Mouse (Mus musculus) liver, adult (tissue): Measurements from ENCODE around the gene Nhs.

Experiments used
- GATA4 ChIP-seq: IDR thresholded peaks from 2 replicates; pipeline ENCODE4 v1.6.1; 2014; ENCODE audit warnings: mild to moderate bottlenecking, low read length; ENCODE audit not compliant: insufficient replicate concordance

Nhs gene

DNA sequence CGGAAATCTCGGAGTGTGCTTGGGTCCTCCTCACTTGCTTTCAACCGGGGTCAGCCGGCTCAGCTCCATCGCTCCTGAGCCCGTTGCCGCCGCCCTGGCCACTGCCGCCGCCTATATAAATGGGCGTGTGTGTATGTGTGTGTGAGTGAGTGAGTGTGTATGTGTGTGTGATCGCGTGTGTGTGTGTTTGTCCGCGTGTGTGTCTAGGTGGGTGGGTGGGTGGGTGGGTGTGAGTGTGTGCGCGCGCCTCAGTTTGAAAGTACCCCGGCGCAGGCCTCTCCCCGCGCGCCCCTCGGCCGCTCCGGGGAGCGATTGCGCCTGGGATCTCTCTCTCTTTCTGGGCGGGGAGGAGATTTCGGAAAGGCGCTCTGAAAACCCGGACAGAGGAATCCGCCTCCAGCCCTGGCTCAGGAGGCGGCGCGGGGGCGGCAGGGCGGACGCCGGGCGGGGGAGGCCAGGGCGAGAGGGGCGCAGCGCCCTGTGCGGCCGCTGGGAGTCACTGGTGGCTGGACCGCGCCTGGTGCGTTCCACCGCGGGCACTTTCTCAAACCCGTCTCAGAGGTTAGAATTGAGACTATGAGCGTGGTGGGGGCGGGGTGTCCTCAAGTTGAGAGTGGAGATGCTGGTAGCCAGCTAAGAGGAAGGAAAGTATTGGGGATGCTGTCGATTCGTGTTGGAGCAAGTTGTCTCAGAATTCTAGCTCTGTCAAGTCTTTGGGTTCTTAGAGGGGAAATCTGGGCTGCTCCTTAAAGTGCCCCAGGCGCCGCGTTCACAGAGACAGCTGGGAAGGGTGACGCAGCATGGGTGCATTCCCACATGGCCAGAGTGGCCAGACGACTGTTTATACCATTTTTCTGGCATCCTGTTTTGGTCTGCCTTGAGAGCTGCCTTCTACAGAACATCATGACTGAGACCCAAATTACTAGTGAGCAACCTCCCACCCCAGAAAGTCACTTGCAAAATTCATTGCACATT lies at the start of gene Nhs:
Gene Nhs (minus strand): TSS at position 94 of the 975 bp plus-strand sequence.
- TF ChIP-seq GATA4, result no peak; the same call in 1 of the 2 replicates

DNA sequence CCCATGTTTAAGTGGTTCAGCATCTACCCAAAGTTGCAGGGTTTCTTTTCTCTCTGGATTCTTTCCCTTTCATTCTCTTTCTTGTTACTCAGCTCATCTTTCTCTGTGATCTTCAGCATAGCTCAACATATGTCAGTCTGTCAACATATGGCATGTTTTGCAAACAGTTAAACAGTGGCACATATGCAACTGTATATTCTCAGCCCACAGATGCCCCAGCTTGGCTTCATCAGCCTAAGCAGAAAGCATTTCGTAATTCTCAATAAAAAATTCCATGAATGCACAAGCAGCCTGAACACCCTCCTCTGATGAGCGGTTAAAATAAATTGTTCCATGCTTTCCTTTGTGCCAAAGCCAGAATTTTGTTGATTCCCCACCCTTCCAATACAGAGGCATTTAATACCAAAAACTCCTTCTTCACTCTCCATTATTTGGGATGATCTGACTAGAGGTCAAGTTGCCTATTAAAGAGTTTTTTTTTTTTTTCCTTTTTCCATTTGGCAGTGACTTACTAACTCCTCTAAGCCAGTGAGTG lies 46.9 kb upstream of the Nhs start:
- no peak for TF ChIP-seq GATA4

DNA sequence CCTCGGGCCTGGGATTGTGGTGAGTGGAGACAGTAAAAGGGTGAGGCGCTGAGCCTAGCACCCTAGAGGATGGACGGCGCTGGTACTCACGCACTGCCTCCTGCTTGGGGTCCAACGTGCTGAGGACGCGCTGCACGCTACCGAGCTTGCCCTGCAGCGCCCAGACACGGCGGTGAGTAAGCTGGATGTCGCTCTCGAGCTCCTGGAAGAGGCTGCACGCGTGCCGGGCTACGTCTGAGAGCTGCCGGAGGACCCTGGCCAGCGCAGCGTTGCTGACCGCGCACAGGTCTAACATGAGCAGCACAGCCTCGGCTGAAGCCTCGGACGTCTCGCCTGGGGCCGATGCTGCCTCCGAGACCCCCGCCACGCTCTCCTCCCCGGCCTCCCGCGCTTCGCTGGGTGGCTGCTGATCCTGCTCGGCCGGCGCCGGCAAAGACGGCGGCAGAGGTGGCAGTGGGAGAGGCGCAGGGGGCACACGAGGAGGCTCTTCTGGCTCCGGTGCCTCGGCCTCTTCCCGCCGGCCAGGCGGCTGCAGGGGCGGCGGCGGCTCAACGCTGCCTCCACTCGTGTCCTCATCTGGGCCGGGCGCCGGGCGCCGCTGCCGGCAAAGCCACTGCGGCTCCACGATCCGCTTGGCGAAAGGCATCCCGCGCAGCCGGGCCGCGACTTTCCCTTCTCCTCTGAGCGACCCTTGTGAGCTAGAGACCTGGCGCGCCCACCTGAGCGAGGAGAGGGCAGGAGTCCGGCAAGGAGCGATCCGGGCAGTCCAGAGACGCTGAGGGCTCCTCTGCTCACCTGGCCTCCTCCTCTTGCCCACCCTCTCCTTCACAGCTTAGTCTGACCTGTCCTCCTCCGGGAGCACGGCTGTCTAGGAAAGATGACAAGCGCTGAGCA lies 540 bp downstream of the Nhs start:
- TF ChIP-seq GATA4, result no peak

DNA sequence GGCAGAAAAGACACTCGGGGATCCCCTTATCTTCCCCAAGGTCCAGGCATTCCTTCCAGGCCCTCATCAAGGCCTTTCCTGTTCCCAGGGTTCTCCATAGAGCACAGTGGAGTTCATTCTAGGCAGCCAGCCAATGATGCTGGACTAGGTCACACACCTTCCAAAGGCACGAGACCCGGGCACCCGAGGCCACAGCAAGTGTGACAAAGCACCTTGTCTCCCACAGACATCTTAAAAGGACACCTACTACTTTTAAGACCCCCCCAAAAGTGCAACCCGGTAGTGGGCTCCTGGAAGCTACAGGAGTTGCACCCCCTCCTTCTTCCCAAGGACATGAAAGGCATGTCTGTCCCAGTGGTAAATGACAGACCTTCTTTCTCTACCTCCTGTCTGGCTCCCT lies 1.4 kb downstream of the Nhs start:
- no peak for TF ChIP-seq GATA4

DNA sequence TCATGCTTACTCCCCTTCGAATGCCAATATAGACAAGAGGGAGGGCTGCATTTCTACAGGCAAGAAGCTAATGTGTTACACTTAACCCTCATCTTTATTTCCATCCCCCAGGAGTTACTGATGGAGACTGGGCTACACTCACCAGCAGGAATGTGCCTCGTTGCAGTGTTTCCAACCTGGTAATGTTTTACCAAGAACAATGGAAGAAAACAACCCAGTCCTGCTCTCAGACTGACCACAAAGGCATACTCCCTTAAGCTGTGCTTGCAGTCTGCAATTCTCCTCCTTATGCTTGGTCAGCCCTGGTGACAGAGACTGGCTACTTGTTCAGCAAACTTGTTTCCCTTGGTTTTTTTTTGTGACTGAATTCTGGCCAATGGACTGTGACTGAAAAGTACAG lies 21.7 kb downstream of the Nhs start:
- TF ChIP-seq GATA4, result no peak

DNA sequence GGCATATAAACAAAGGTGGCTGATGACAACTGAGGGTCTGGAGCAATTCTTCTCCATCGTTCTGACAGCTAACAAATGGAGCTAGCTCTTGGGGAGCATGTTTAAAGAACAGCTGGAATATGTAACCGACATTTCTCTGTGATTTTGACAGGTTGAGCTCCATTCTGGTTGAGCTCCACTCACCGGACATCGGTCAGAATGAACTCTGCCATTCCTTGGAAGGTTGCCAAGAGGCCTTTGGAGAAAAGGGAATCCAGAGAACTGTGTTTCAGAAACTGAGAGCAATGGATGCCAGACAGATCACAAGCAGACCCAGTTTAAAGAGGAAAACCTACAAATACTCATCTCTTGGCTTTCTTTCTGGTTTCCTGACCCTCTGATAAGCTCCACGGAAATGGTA lies 46.3 kb downstream of the Nhs start:
- no peak for TF ChIP-seq GATA4

DNA sequence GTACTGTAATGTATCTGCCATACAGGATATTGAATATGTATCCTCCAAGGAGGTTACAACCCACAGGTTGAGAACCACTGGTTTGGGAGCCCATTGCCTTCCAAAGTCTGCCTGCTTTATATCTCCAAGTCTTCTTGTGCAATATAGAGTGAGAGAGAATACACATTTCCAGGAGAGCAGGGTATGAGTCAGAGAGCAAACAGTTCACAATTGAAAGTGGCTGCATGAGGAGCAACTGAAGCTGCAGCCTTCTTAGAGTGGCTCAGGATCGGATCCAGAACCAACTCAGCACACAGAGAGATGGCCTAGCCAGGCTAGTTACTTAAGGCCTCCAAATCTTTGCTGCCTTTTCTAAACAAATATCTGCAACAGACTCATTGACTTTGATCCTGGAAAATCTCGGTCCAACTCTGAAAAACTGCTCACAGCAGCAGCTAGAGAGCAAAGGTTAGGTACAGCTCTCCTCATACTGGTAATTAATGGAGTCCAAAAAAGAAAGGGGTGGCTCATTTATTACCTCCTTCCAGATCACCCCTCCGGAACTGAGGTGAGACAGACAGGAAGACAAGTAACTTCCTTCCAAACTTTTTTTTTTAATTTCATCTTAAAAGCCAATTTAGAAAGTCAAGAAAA lies 56.6 kb downstream of the Nhs start:
- no peak for TF ChIP-seq GATA4

DNA sequence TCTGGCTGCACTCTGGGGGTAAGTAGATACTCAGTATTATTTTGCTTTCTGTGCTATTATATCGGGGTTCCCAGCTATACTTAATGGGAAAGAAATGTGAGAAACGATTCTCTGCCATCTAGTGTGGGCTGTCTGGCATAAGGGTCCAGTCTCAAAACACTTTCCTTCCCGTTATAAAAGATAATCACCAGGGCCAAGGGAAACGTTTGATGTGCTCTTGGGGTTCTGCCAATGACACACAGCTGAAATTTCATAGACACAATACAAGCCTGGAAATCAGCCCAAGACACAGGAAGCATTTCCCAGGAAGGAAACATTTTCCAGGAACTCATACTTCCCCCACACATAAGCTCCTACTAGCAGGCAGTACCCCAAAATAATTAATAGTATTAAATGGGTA lies 61.2 kb downstream of the Nhs start:
- TF ChIP-seq GATA4, result no peak

DNA sequence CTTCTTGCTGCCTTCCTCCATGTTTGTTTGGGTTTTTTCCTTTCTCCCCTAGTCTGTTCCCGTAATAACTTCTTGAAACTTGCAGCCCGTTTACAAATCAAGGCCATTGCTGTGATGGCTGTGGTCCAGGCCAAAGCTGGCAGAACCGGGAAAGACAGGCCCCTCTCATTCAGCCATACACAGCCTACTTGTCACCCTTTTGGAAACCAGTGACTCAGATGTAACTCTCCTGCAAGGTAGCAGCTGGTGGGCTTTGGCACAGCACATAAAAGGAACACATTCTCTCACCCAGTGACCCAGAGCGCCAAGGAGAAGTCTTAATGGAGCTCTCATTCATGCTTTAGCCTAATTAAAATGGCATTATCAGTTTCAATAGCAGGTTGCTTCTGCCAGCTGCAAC lies 72.2 kb downstream of the Nhs start:
- TF ChIP-seq GATA4, result no peak

DNA sequence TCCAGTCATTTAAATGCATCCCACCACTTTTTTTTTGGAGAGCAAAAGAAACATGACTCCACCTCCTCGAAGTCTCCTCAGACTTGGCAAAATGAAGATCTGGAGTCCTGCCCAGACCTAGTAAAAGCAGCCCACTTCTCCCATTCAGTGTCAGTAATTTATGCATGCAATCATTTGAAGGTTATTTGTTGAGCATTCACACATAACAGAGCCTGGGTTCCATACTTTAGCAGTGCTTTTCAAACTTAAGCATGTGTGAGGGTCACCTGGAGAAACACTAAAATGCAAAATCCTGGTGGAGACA lies 73.7 kb downstream of the Nhs start:
- no peak for TF ChIP-seq GATA4

DNA sequence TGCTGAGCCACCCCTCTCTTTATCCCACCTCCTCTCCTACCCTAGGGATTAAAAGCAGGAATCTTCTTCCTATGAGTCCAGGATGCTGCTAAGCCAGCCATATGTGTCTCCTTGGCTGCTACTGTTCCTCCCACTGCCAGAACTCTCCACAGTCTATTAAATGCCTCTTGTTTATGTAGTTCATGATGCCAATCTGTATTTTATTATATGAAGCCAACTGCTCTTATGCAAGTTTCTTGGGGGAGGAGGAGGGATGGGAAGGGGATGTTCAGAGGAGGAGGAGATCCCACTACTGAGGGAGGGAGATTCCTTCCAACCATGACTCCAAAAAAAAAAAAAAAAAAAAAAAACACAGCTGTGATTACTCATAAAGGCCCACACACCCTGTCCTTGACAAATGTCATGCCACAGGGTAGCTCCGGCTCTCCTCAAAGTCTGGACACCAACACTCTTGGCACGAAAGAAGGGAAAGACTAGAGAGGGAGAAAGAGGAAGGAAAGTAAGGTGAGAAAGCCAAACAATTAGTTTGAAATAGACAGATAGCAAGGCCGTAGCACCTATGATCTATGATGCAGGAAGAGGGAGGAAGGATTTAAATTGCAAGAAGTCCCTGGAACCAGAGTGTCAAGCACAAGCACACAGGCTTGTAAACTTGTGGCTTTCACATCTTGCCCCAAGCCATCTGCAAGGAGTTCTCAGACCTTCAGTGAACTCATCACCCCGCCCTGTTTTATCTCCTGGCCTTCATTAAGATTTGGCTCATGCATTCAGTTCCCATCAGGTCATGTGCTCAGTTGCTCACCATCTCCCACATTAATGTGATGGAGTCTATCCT lies 74.3 kb downstream of the Nhs start:
- TF ChIP-seq GATA4, result no peak

DNA sequence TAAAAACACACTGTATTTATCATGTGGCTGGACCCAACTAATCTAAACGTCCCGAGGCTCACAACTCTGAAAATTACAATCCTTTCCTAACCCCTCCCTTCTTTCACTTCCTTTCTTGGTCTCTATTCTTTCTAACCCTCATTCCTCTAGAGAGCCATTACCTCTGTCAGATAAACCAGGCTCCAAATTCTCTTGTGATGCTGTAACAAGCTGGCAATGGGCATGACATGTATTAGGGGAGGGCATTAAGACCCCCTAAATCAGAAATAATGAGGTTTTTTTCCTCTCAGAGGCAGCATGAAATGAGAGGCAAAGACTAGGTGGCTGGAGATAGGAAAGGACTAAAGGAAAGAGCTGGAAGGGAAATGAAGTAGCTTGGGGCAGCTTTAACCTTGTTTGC lies 96.4 kb downstream of the Nhs start:
- no peak for TF ChIP-seq GATA4

DNA sequence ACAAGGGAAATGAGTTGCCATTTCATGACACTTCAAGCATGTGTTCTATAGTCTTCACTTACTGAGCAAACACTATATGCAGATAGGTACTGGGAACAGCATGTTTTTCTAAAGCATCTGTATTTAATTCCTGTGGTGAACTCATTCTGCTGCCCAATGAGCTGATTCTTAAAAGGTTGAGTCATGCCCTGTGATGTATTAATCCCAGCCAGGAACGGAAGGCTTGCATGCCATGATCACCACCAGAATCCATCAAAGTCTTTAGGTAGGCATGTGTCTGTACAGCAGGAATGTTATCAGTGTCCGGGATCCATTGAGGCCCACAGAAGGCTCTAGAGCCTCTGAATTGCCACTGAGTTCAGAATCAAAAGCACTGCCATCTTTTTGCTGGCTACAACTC lies 103.9 kb downstream of the Nhs start:
- no peak for TF ChIP-seq GATA4

DNA sequence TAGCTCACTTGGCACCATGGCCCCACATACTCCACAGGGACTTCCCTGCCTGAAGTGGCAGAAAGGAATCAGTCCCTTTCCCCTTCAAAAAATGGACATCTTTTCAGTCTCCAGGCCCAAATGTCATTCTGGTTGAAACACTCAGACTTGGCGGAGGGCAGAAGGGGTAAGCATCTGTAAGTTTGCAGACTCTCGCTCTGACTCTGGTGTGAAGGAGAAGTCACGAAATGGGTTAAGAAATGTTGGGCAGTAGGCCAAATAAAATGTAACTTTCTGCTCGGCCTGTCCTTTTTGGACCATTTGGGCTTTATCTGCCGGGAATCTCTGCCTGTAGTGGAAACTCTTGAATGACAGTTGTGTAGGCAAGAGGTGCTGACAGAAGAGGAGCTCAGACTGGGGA lies 106.0 kb downstream of the Nhs start:
- no peak for TF ChIP-seq GATA4

DNA sequence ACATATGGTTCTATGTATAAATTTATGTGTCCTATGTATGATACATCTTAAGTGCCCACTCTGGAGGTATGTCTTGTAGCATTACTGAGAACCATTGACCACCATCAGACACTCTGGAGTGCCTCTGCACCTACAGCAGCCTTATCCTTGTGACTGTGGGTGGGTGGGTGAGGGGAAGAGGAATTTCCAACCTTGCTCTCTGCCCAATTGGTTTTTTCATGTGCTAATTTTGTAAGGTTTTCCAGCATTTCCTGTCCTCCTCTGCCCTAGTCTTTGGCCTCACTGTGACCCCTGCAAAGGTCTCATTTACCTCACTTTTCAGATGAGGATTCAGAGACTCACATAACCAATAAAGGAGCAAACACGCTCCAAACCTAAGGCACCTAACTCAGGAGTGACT lies 107.0 kb downstream of the Nhs start:
- no peak for TF ChIP-seq GATA4

DNA sequence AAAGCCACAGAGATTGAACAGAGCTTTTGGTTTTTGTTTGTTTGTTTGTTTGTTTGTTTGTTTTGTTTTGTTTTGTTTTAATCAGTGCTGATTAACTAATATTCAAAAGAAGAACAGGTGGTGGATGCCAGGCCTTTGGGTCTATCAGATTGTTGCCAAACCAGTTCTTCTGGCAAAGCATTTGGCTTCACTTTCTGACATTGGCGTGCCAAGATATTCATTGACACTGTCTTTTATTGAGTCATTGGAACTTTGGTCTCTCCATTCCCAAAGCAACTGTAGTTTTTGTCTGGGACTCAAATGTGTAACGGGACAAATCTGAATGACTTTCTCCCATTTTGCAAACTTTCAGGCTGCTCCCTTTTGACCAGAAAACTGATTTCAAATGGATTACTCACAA lies 109.9 kb downstream of the Nhs start:
- no peak for TF ChIP-seq GATA4
